Mouse (Mus musculus): Measurements from ENCODE around the gene Nxph3. TPM values are rescaled to one million over a fixed set of nuclear protein-coding genes. Genes with fewer than 3 reads are reported as not detected.
"Not testable (repeated sequence)": the region's sequence is repeated elsewhere in the genome, so short reads cannot be mapped to it uniquely, and the experiment has no call there.

Nxph3 gene
- total RNA-seq, 2 experiments from 2014 or later, result 13.5 to 18.5 TPM

- TF ChIP-seq CTCF (conservative IDR thresholded peaks at IDR 0.05), result no peak
- H3K27ac ChIP-seq, result no peak overlapping the region
- peak overlapping the region; percentile 54 for H3K4me3 ChIP-seq
- DNase-seq (ENCODE audit: low spot score in 2 of 2), result no peak
These were observed 691 bp downstream of the Nxph3 start for GRCm38 (mm10) chr11:95513461-95514297.

GRCm38 (mm10) chr11:95512383-95512782, 2.0 kb downstream of the Nxph3 start:
- DNase-seq (ENCODE audit: low spot score in 2 of 2), result no peak
- no peak for TF ChIP-seq CTCF (conservative IDR thresholded peaks at IDR 0.05)
- H3K27ac ChIP-seq, result no peak overlapping the region
- H3K4me3 ChIP-seq, result no peak overlapping the region

GRCm38 (mm10) chr11:95511919-95512318, 2.5 kb downstream of the Nxph3 start:
- H3K4me3 ChIP-seq, result no peak overlapping the region
- DNase-seq (ENCODE audit: low spot score in 2 of 2), result no peak
- no peak for TF ChIP-seq CTCF (conservative IDR thresholded peaks at IDR 0.05)
- no peak overlapping the region for H3K27ac ChIP-seq

GRCm38 (mm10) chr11:95510631-95511030, 3.7 kb downstream of the Nxph3 start:
- DNase-seq (ENCODE audit: low spot score in 2 of 2), result no peak
- Histone ChIP-seq H3K27ac (no peak overlapping the region), H3K4me3 (no peak overlapping the region)
- TF ChIP-seq CTCF (conservative IDR thresholded peaks at IDR 0.05), result no peak

GRCm38 (mm10) chr11:95509126-95509717, 5.1 kb downstream of the Nxph3 start:
- no peak for DNase-seq (ENCODE audit: low spot score in 2 of 2)
- no peak overlapping the region for H3K4me3 ChIP-seq
- TF ChIP-seq CTCF (conservative IDR thresholded peaks at IDR 0.05), result peak; percentile 78
- H3K27ac ChIP-seq, result no peak overlapping the region

DNA sequence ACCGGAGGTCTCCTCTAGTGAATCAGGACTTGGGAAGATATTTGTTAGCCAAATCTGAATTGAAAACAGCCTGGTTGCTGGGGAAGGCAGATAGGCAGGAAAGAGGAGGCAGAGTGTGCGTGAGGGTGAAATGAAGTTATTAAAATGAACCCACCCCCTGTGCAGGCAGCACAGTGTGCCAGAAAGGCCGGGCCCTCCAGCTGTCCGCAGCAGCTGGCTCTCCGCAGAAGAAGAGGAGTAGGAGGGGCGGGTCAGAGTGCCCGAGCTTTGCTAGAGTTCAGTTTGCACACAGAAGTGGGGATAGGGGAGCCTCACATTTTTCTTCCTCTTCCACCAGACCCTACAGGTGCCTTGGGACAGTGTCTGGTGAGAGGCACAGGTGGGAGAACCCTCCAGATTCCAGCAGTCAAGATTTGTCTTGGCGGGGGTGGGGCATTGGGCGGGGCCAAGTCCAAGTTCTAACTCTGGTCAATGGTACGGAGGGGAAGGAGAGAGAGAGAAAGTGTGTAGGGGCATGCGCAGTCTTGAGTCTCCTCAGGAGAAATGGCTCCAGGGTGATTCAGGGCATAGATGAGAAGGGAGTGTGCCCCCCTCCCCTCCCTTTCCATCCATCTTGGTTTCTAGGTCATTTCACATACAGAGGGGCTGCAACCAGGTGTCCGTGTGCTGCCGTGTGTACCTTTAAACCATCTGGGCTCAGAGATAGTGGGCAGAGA, 6.0 kb downstream of the Nxph3 start:
- no peak for TF ChIP-seq CTCF (conservative IDR thresholded peaks at IDR 0.05)
- Histone ChIP-seq H3K27ac (no peak overlapping the region), H3K4me3 (no peak overlapping the region)
- no peak for DNase-seq (ENCODE audit: low spot score in 2 of 2)

DNA sequence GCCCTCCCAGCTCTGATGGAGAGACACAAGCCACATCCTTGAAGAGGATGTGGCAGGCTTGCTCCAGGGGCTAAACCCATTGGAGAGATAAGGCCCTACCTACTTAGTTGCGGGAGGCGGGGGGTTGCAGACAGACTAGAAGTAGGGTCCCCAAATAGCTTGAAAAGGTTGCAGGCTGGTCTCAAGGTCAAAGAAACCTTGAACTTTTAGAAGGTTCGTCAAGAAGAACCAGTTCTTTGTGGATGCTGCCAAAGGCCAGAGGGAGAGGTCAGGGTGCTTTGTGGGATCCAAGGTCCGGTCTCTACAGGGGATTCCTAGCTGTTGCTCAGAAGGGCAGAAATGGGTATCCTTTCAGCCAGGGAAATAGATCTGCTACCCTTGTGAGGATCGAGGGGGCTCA, 6.6 kb downstream of the Nxph3 start:
- no peak overlapping the region for H3K4me3 ChIP-seq
- no peak for TF ChIP-seq CTCF (conservative IDR thresholded peaks at IDR 0.05)
- no peak for DNase-seq (ENCODE audit: low spot score in 2 of 2)
- no peak overlapping the region for H3K27ac ChIP-seq

- TF ChIP-seq CTCF (conservative IDR thresholded peaks at IDR 0.05), result peak; percentile 69
- H3K27ac ChIP-seq, result no peak overlapping the region
- H3K4me3 ChIP-seq, result no peak overlapping the region
- DNase-seq (ENCODE audit: low spot score in 2 of 2), result no peak
These were observed 7.2 kb downstream of the Nxph3 start for GRCm38 (mm10) chr11:95507041-95507716.

- Histone ChIP-seq H3K27ac (no peak overlapping the region), H3K4me3 (no peak overlapping the region)
- no peak for DNase-seq (ENCODE audit: low spot score in 2 of 2)
- TF ChIP-seq CTCF (conservative IDR thresholded peaks at IDR 0.05), result no peak; the same call in 1 of the 2 replicates
These were observed 10.1 kb downstream of the Nxph3 start for GRCm38 (mm10) chr11:95504271-95504731.

DNA sequence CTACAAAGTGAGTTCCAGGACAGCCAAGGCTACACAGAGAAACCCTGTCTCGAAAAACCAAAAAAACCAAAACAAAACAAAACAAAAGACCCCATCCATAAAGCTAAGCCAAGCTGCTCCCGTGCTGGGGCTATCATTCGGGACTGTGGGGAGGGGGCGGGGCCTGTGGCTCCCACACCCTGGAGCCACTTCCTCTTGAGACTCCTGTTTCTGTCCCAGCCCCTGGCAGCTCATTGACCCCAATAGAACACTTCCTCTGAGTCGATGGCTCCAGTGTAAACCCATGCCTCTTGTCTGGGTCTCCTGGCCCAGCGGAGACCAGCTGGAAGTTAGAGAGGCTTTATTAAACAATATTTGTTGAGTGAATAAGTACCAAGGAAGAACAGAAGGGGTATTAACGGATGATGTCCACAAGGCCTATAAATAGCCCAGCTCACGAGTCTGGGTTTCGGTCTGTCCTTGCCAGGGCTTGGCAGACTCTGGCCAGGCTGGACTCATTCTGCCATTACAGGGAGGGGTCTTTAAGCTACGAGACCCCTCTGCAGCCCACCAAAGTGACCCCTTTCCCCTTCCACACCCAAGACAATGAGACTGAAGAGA, 10.7 kb downstream of the Nxph3 start:
- TF ChIP-seq CTCF (conservative IDR thresholded peaks at IDR 0.05), result no peak
- DNase-seq (ENCODE audit: low spot score in 2 of 2), result no peak
- Histone ChIP-seq H3K4me3 (no peak overlapping the region), H3K27ac (no peak overlapping the region)

- not testable (repeated sequence) for H3K27ac ChIP-seq; H3K4me3 ChIP-seq; DNase-seq (ENCODE audit: low spot score in 2 of 2)
These were observed 12.5 kb downstream of the Nxph3 start for GRCm38 (mm10) chr11:95501826-95502225.

DNA sequence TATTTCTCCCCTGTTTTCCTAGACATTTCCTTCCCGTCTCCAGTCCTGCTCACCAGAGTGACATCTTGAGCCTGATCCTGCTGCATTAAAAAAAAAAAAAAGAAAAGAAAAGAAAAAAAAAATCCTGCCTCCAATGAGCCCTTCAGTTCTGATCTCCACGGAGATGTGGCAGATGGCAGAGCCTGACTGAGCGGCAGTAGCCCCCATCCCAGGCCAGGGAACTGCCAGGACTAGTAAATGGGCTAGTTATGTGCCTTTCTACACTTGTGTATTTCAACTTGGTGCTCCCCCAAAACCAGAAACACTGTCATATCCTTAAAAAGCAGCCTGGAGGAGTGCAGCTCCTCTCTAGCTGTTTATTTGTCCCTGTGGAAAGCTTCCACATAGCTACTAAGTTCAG, 13.5 kb downstream of the Nxph3 start:
- H3K4me3 ChIP-seq, result no peak overlapping the region
- no peak overlapping the region for H3K27ac ChIP-seq
- DNase-seq (ENCODE audit: low spot score in 2 of 2), result no peak
- no peak for TF ChIP-seq CTCF (conservative IDR thresholded peaks at IDR 0.05)

Data from layer of hippocampus, adult 2 months (tissue).